Mouse (Mus musculus) neutrophil, adult 59 days (primary cell): Measurements from ENCODE around the gene Cps1. TPM values are rescaled to one million over a fixed set of nuclear protein-coding genes. Genes with fewer than 3 reads are reported as not detected.

Experiments used
- total RNA-seq, 2 experiments: library from RNA; stranded (reverse); gene quantifications; 1 replicate in 1 of 2; 2 replicates in 1 of 2; pipeline ENCODE4 v1.2.4; 2023

The Cps1 gene
- total RNA-seq: not detected

DNA sequence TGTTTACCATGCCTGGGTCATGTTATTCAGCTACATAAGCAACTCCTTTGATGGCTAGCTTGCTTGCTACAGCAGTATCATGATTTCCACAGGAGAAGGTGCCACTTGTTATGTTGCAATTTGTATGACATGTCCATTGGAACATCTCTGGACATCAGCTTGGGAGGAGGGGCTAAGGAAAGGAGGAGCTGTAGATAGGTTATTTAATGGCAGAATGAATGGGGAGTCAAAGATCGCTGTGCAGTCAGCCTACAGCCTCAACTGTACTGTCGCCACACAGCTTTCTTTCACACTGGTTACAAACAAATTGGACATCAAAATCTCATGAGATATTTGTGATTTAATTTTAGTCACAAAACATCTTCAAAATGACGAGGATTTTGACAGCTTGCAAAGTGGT lies at the start of gene Cps1:
Cps1 (plus strand) TSS at position 230 of the 400 bp plus-strand sequence.

Other genes starting within 250 kb of the Cps1 start
- gene Myl1, start 177.6 kb upstream of the Cps1 start, total RNA-seq: 1 to 10 TPM in 1 of 2 experiments, not detected in 1; 1.7 TPM
- 1 to 10 TPM; 8.4 to 8.8 TPM for gene Lancl1, start 84.2 kb upstream of the Cps1 start, total RNA-seq